Mouse (Mus musculus) limb, embryonic 13.5 days (tissue): Measurements from ENCODE around the gene P2rx3. TPM values are rescaled to one million over a fixed set of nuclear protein-coding genes. Genes with fewer than 3 reads are reported as not detected.

ENCODE experiments used
- ATAC-seq: fragments of 200-750 bp; cut with Nextera tagmentation; 2 replicates; pipeline ENCODE4 v1.8.0; 2017; ENCODE audit warnings: low read depth, moderate number of reproducible peaks, moderate TSS enrichment; ENCODE audit not compliant: low FRiP score
- H3K27ac ChIP-seq: fragments of 300-500 bp; sonication (generic); 2 replicates; pipeline ENCODE4 v1.5.1; 2015; ENCODE audit warnings: inconsistent platforms, mild to moderate bottlenecking, moderate library complexity
- H3K27me3 ChIP-seq: fragments of 300-500 bp; sonication (generic); 2 replicates; pipeline ENCODE4 v1.6.1; 2015; ENCODE audit warnings: mild to moderate bottlenecking, inconsistent platforms
- H3K36me3 ChIP-seq: fragments of 300-500 bp; sonication (generic); 2 replicates; pipeline ENCODE4 v1.6.1; 2015; ENCODE audit warnings: inconsistent platforms, mild to moderate bottlenecking, moderate library complexity
- H3K4me1 ChIP-seq: fragments of 300-500 bp; sonication (generic); 2 replicates; pipeline ENCODE4 v1.6.1; 2015; ENCODE audit warnings: inconsistent platforms
- H3K4me2 ChIP-seq: fragments of 300-500 bp; sonication (generic); replicated peaks from 2 replicates; pipeline ENCODE4 v1.6.1; 2015; ENCODE audit warnings: inconsistent platforms, mild to moderate bottlenecking, moderate library complexity
- H3K4me3 ChIP-seq: fragments of 300-500 bp; sonication (generic); 2 replicates; pipeline ENCODE4 v1.5.1; 2015; ENCODE audit warnings: moderate library complexity, mild to moderate bottlenecking, inconsistent platforms
- H3K9ac ChIP-seq: fragments of 300-500 bp; sonication (generic); 2 replicates; pipeline ENCODE4 v1.6.1; 2015; ENCODE audit warnings: mild to moderate bottlenecking, inconsistent platforms
- H3K9me3 ChIP-seq: fragments of 300-500 bp; sonication (generic); 2 replicates; pipeline ENCODE4 v1.6.1; 2016; ENCODE audit warnings: inconsistent platforms
- WGBS: fragments of 180-500 bp; shearing (Covaris S2); methylation state at CpG from one replicate; pipeline ENCODE4 v1.1.7; 2015; 5-methylcytosine and 5-hydroxymethylcytosine counted together
- polyA plus RNA-seq: library from polyadenylated mRNA; unstranded; fragments of >200 nt; fragmentation: Nextera tagmentation; extraction: Ambion mirVana; gene quantifications from 2 replicates; pipeline ENCODE4 v1.2.1, GENCODE M21; 2015

Gene P2rx3
- polyA plus RNA-seq, 1 experiment from 2014 or later: 1.0 TPM

- 20% methylated on average over 4 of the region's 4 CpGs for WGBS
- Histone ChIP-seq H3K27ac (no peak overlapping the region), H3K36me3 (no peaks in the 10 kb centered on the region), H3K4me3 (no peak overlapping the region), H3K9ac (no peak overlapping the region), H3K9me3 (no peaks in the 10 kb centered on the region), H3K4me1 (peaks cover 9% of the 10 kb centered on the region), H3K4me2 (no peak overlapping the region), H3K27me3 (no peaks in the 10 kb centered on the region)
- ATAC-seq: no peak
Measured at GRCm38 (mm10) chr2:85007729-85008128, 29.5 kb downstream of the P2rx3 start.

- H3K36me3 ChIP-seq: no peaks in the 10 kb centered on the region
- no peaks in the 10 kb centered on the region for H3K27me3 ChIP-seq
- no peak overlapping the region for H3K4me3 ChIP-seq
- no peaks in the 10 kb centered on the region for H3K9me3 ChIP-seq
- WGBS: 85% methylated on average over 7 of the region's 7 CpGs
- H3K27ac ChIP-seq: no peak overlapping the region
- H3K4me2 ChIP-seq: no peak overlapping the region
- no peak for ATAC-seq
- no peak overlapping the region for H3K9ac ChIP-seq
- 0 out of 2 replicates have a peak, but pooled peaks cover 2% of the 10 kb centered on the region for H3K4me1 ChIP-seq
Measured at GRCm38 (mm10) chr2:85006600-85006999, 30.7 kb downstream of the P2rx3 start.

- WGBS: 89% methylated on average over 4 of the region's 4 CpGs
- H3K9me3 ChIP-seq: no peaks in the 10 kb centered on the region
- H3K27me3 ChIP-seq: no peaks in the 10 kb centered on the region
- no peaks in the 10 kb centered on the region for H3K36me3 ChIP-seq
- H3K9ac ChIP-seq: no peak overlapping the region
- H3K27ac ChIP-seq: no peak overlapping the region
- H3K4me1 ChIP-seq: no peaks in the 10 kb centered on the region
- H3K4me3 ChIP-seq: no peak overlapping the region
- no peak for ATAC-seq
- no peak overlapping the region for H3K4me2 ChIP-seq
Measured at GRCm38 (mm10) chr2:85004341-85004740, 32.9 kb downstream of the P2rx3 start.

- H3K4me2 ChIP-seq: no peak overlapping the region
- no peaks in the 10 kb centered on the region for H3K36me3 ChIP-seq
- ATAC-seq: no peak
- no peak overlapping the region for H3K9ac ChIP-seq
- no peak overlapping the region for H3K27ac ChIP-seq
- H3K9me3 ChIP-seq: no peaks in the 10 kb centered on the region
- 68% methylated on average over 8 of the region's 8 CpGs for whole genome bisulfite sequencing
- H3K4me3 ChIP-seq: no peak overlapping the region
- no peaks in the 10 kb centered on the region for H3K4me1 ChIP-seq
- no peaks in the 10 kb centered on the region for H3K27me3 ChIP-seq
Measured at GRCm38 (mm10) chr2:85002575-85002974, 34.7 kb downstream of the P2rx3 start.

GRCm38 (mm10) chr2:85001497-85001896, 35.8 kb downstream of the P2rx3 start:
- Histone ChIP-seq H3K4me3 (no peak overlapping the region), H3K9ac (no peak overlapping the region), H3K36me3 (no peaks in the 10 kb centered on the region), H3K27me3 (no peaks in the 10 kb centered on the region), H3K27ac (no peak overlapping the region), H3K4me2 (no peak overlapping the region), H3K4me1 (no peaks in the 10 kb centered on the region), H3K9me3 (no peaks in the 10 kb centered on the region)
- WGBS: 87% methylated on average over 13 of the region's 13 CpGs
- ATAC-seq: no peak

- no peak overlapping the region for H3K9ac ChIP-seq
- no peaks in the 10 kb centered on the region for H3K27me3 ChIP-seq
- H3K36me3 ChIP-seq: no peaks in the 10 kb centered on the region
- H3K9me3 ChIP-seq: no peaks in the 10 kb centered on the region
- ATAC-seq: no peak
- WGBS: 72% methylated on average over 3 of the region's 3 CpGs
- no peak overlapping the region for H3K27ac ChIP-seq
- no peaks in the 10 kb centered on the region for H3K4me1 ChIP-seq
- no peak overlapping the region for H3K4me3 ChIP-seq
- no peak overlapping the region for H3K4me2 ChIP-seq
Measured at GRCm38 (mm10) chr2:84999486-85000181, 37.6 kb downstream of the P2rx3 start.

GRCm38 (mm10) chr2:84996376-84996775, 40.9 kb downstream of the P2rx3 start:
- Histone ChIP-seq H3K4me2 (no peak overlapping the region), H3K27ac (no peak overlapping the region), H3K9me3 (no peaks in the 10 kb centered on the region), H3K4me1 (no peaks in the 10 kb centered on the region), H3K27me3 (no peaks in the 10 kb centered on the region), H3K9ac (no peak overlapping the region), H3K36me3 (no peaks in the 10 kb centered on the region), H3K4me3 (no peak overlapping the region)
- ATAC-seq: no peak
- 99% methylated on average over 2 of the region's 2 CpGs for WGBS

GRCm38 (mm10) chr2:84987930-84988329, 49.3 kb downstream of the P2rx3 start, which contains the start of gene Prg3:
Gene Prg3, plus strand, starts transcription at chr2:84988215.
- no peak for ATAC-seq
- H3K9ac ChIP-seq: no peak within 1 kb of the TSS
- H3K27ac ChIP-seq: no peak within 1 kb of the TSS
- WGBS: 62% methylated on average over 1 of the region's 1 CpGs
- H3K4me2 ChIP-seq: no peak within 1 kb of the TSS
- no peaks in the 10 kb centered on the region for H3K4me1 ChIP-seq
- no peaks in the 10 kb centered on the region for H3K9me3 ChIP-seq
- no peaks in the 10 kb centered on the region for H3K27me3 ChIP-seq
- H3K4me3 ChIP-seq: no peak within 1 kb of the TSS
- H3K36me3 ChIP-seq: no peaks in the 10 kb centered on the region

- no peak within 1 kb of the TSS for H3K4me2 ChIP-seq
- no peak within 1 kb of the TSS for H3K9ac ChIP-seq
- peaks cover 10% of the 10 kb centered on the region for H3K4me1 ChIP-seq
- ATAC-seq: no peak
- no peaks in the 10 kb centered on the region; the same call in 1 of the 2 replicates for H3K27me3 ChIP-seq
- H3K36me3 ChIP-seq: no peaks in the 10 kb centered on the region
- WGBS: 52% methylated on average over 1 of the region's 1 CpGs
- no peaks in the 10 kb centered on the region for H3K9me3 ChIP-seq
- H3K27ac ChIP-seq: no peak within 1 kb of the TSS
- H3K4me3 ChIP-seq: no peak within 1 kb of the TSS
Measured at GRCm38 (mm10) chr2:84980188-84980587, 57.1 kb downstream of the P2rx3 start, which contains the start of gene Prg2. Gene Prg2, plus strand, starts transcription at chr2:84980461.

- Histone ChIP-seq H3K27me3 (no peaks in the 10 kb centered on the region), H3K36me3 (no peaks in the 10 kb centered on the region), H3K4me3 (no peak overlapping the region), H3K9ac (no peak overlapping the region), H3K4me1 (peaks cover 10% of the 10 kb centered on the region), H3K27ac (no peak overlapping the region), H3K9me3 (no peaks in the 10 kb centered on the region), H3K4me2 (no peak overlapping the region)
- no peak for ATAC-seq
- 92% methylated on average over 2 of the region's 2 CpGs for WGBS
Measured at GRCm38 (mm10) chr2:84975580-84975979, 61.7 kb downstream of the P2rx3 start.

- Histone ChIP-seq H3K4me1 (no peaks in the 10 kb centered on the region), H3K36me3 (no peaks in the 10 kb centered on the region), H3K27ac (no peak overlapping the region), H3K27me3 (no peaks in the 10 kb centered on the region), H3K9me3 (no peaks in the 10 kb centered on the region), H3K4me3 (no peak overlapping the region), H3K4me2 (no peak overlapping the region), H3K9ac (no peak overlapping the region)
- 80% methylated on average over 5 of the region's 5 CpGs for whole genome bisulfite sequencing
- no peak for ATAC-seq
Measured at GRCm38 (mm10) chr2:84967318-84967991, 69.8 kb downstream of the P2rx3 start.

GRCm38 (mm10) chr2:84964111-84964801, 73.0 kb downstream of the P2rx3 start:
- no peak overlapping the region for H3K27ac ChIP-seq
- H3K4me1 ChIP-seq: no peaks in the 10 kb centered on the region
- no peak overlapping the region for H3K4me3 ChIP-seq
- 78% methylated on average over 7 of the region's 7 CpGs for WGBS
- no peak overlapping the region for H3K9ac ChIP-seq
- ATAC-seq: no peak
- H3K4me2 ChIP-seq: no peak overlapping the region
- no peaks in the 10 kb centered on the region for H3K9me3 ChIP-seq
- no peaks in the 10 kb centered on the region for H3K27me3 ChIP-seq
- peaks cover 4% of the 10 kb centered on the region; the same call in 1 of the 2 replicates for H3K36me3 ChIP-seq
